Mouse (Mus musculus) cerebral cortex, adult 2 months (tissue): Measurements from ENCODE around the gene Stfa1.

ENCODE experiments used
- WGBS: fragments of 180-500 bp; shearing (Covaris S2); methylation state at CpG from one replicate; pipeline ENCODE4 v1.1.7; 2018; 5-methylcytosine and 5-hydroxymethylcytosine counted together

Gene Stfa1

GRCm38 (mm10) chr16:36276796-36277195 lies at the start of gene Stfa1:
Gene Stfa1 (plus strand): TSS chr16:36276951.
- 84% methylated on average over 4 of the region's 4 CpGs for WGBS

- 84% methylated on average over 4 of the region's 4 CpGs for whole genome bisulfite sequencing
These were observed 12.4 kb downstream of the Stfa1 start for GRCm38 (mm10) chr16:36289140-36289539.

DNA sequence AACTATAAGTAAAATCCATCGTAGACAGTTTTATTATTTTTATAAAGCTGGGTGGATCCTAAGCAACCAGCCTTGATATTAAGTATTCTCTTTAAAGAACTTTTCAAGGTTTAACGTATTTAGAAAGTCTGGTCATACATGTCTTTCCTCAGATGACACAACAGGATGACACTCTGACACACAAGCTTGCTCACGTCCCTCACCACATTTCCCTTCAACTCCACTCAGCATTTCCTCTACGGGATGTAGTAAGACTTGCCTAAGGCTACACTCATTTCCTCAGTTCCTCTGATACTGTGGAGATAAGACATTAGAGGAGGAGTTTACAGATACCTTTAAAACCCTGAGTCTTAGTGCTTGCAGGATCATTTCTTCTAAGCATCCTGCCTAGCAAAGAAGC lies 30.9 kb downstream of the Stfa1 start:
- WGBS = 76% methylated on average over 4 of the region's 4 CpGs

GRCm38 (mm10) chr16:36316111-36316510 lies 39.4 kb downstream of the Stfa1 start:
- WGBS = 83% methylated on average over 6 of the region's 6 CpGs

DNA sequence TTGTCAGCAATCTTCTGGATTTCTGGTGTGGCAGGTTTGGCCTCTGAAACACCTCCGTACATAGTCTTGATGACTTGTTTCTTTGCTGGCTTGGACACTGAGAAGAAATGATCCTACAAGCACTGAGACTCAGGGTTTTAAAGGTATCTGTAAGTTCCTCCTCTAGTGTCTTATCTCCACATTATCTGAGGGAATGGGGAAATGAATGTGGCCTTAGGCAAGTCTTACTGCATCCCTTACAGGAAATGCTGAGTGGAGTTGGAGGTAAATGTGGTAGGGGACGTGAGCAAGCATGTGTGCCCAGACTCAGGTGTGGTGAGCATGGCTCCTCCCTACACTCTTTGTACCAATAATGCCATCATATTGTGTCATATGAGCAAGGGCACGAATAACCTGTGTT lies 57.5 kb downstream of the Stfa1 start, which contains the start of gene BC117090:
TSS of gene BC117090 (minus strand) at position 101 of the 400 bp plus-strand sequence.
- WGBS = 83% methylated on average over 3 of the region's 3 CpGs
